Mouse (Mus musculus) Muller cell, postnatal 12 days (primary cell): ENCODE data around the gene Ppp1ca.

ENCODE experiments used
- DNase-seq: peaks from one replicate; pipeline ENCODE4 v3.0.0-alpha.2; 2015; ENCODE audit errors: inconsistent ontology term

Gene Ppp1ca

DNA sequence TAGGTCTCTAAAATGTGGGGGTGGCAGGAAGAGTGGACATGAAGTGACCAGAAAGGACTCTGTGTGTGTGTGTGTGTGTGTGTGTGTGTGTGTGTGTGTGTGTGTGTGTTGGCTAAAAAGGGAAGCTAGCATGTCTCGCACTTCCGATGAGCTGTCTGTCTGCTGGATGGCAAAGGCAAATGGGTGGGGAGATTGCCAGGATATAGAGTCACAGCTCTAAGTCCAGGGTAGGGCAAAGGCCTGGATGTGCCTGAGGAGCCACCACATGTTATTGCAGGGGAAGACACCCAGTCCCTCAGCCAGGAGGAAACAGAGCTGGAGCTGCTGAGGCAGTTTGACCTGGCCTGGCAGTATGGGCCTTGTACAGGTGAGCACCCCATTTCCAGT, 40.3 kb downstream of the Ppp1ca start:
- DNase-seq, result no peak

DNA sequence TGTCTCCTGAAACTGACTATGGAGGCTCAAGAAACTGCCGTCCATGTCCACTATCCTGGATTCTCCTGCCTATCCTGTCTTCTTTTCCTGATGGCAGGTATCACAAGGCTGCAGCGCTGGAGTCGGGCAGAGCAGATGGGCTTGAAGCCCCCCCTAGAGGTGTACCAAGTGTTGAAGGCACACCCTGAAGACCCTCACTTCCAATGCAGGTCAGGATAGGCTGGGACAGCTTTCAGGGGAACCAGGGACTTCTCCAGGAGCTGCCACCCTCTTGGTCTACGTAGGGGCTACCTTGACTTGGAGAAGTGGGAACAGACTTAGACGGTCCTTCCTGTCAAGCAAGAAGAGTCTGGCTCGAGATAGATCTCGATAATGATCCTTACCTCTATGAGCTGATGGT, 40.8 kb downstream of the Ppp1ca start:
- DNase-seq, result no peak

DNA sequence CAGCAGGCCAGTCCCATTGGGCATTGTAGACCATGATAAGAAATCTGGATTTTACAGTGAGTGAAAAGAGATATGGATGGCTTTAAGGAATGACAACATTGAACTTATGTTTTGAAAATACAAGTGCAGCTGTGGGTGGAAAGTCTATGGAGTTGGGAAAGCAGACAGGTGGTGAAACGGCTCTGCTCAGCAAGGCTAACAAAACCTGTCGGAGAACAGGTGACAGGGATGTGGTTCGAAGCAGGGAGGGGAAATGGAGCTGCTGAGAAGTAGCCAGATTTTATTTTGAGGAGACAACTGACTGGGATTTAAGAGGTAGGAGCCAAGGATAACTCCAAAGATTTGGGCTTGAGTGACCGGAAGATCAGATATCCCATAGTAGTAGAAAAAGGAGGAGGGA, 42.7 kb downstream of the Ppp1ca start:
- DNase-seq, result no peak

DNA sequence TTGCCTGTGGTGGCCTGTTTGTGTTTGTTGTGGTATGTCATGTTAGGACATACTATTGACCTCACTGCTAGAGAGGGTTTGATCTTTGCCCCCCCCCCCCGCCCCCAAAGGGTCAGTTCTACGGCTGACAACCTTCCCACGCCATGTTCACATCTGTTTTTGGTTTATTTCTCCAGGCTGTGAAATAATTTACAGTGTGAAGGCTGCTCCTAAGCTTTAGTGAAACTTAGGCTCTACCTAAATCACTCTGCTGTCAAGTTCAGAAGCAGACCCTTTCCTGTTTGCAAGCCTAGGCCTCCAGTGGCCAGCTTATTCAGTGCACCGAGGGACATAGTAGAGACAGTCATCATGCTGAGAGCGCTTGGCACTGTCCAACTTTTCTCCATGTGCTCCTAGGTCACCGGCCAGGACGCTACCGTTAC, 48.4 kb downstream of the Ppp1ca start:
- no peak for DNase-seq

DNA sequence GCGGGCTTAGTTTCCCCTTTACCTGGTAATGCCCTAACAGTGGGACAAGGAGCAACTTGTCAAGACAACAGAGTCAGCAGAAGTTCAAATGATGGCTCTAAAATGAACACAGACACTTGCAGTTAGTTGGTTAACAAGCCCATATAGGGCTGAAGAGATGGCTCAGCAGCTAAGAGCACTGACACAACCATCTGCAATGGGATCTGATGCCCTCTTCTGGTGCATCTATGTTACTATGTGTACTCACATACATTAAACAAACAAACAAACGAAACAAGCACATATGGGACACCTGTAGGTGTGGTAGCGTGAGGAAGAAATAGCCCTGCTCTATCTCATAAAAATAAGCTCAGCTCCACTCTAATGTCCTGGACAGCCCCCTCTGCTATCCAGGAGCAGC, 50.6 kb downstream of the Ppp1ca start:
- no peak for DNase-seq

DNA sequence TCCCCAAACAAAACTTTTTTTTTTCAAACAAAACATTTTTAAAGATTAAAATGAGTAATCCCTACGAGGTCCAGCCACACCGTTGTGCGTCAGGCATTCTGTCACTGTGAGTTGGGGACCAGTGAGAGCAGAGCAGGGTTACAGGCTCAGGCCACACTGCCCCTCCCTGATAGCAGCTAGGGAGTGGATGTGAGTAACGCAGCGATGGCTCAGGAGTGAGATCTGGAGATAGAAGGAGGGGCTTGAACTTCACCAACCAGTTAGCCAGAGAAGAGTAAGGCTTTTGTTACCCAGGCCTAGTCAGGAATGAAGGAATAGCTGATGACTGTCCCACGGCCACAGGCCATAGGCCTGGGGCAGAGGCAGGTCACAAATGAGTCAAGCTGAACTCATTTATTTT, 52.9 kb downstream of the Ppp1ca start:
- no peak for DNase-seq
